Mouse (Mus musculus): ENCODE measurements around the gene Sirt2. TPM values are rescaled to one million over a fixed set of nuclear protein-coding genes. Genes with fewer than 3 reads are reported as not detected.

The Sirt2 gene
- polyA plus RNA-seq, 1 experiment from 2014 or later: 76.6 TPM

DNA sequence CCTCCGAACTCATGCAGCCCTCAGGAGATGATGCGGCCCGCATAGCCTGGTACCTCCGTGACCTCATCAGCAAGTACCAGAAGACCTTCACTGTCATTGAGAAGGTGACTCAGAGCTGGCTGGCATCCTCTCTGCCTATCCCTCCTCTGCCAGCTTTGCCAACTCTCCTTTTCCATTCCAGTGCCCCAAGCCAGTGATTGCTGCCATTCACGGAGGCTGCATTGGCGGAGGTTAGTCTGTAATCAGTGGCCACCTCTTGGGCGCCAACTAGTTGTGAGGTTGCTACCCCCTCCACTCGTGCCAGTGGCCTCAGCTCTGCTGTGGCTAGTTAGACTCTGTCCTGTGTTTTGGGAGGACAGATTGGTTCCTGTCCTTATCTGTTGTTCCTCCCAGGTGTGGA lies 63.3 kb downstream of the Sirt2 start:
- no peak for ATAC-seq (ENCODE audit: insufficient number of reproducible peaks, insufficient read depth, low FRiP score, low TSS enrichment, low read depth)
- Histone ChIP-seq H3K4me3 (no peak overlapping the region), H3K27me3 (no peaks in the 10 kb centered on the region), H3K36me3 (peaks cover 40% of the 10 kb centered on the region), H3K27ac (no peak overlapping the region), H3K9me3 (no peaks in the 10 kb centered on the region), H3K4me1 (peaks cover 9% of the 10 kb centered on the region), H3K9ac (no peak overlapping the region), H3K4me2 (no peak overlapping the region)
- WGBS: 95% methylated on average over 8 of the region's 8 CpGs

DNA sequence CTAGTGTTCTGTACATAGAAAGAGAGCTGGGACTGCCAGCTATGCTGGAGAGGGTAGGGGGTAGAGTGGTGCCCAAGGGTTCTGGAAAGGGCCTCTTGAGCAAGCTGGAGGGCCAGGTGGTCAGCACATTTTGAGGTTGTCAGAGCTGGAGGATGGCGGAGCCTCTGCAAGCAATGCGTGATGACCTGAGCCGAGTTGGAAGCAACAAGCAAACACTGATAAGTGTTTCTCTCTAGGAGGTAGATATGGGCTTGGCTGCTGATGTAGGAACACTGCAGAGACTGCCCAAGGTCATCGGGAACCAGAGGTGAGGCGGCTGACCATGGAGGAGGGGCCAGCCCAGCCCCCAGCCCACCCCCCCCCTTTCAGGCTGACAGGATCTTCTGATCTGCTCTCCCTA lies 64.4 kb downstream of the Sirt2 start:
- peaks cover 4% of the 10 kb centered on the region for H3K4me1 ChIP-seq
- no peaks in the 10 kb centered on the region for H3K27me3 ChIP-seq
- no peak overlapping the region for H3K27ac ChIP-seq
- ATAC-seq (ENCODE audit: insufficient number of reproducible peaks, insufficient read depth, low FRiP score, low TSS enrichment, low read depth): no peak
- no peak overlapping the region for H3K9ac ChIP-seq
- H3K4me3 ChIP-seq: no peak overlapping the region
- H3K36me3 ChIP-seq: peaks cover 40% of the 10 kb centered on the region
- no peaks in the 10 kb centered on the region for H3K9me3 ChIP-seq
- WGBS: 93% methylated on average over 5 of the region's 5 CpGs
- no peak overlapping the region for H3K4me2 ChIP-seq

DNA sequence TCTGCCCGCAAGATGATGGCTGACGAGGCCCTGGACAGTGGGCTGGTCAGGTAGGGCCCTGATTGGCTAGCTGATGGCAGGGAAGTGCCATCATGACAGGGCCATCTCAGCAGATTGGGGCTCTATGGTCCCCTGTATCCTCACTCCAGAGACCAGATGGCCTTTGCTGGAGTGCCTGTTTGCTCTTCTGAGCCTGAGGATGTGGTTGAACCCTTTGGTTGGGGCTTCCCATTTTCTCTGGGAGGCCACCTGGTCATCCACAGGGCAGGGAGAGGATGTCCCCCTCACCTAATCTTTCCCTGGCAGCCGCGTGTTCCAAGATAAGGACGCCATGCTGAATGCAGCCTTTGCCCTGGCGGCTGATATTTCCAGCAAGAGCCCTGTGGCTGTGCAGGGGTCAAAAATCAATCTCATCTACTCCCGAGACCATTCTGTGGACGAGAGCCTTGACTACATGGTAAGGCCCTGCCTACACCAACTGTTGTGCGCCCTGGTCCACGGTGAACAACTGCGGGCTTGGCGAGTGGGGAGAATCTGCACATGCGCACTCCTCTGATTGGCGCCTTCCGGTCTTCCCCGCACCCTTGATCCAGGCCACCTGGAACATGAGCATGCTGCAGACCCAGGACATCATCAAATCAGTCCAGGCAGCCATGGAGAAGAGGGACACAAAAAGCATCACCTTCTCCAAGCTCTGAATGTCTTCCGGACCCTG lies 65.0 kb downstream of the Sirt2 start:
- Histone ChIP-seq H3K9me3 (no peaks in the 10 kb centered on the region), H3K27me3 (no peaks in the 10 kb centered on the region), H3K4me2 (no peak overlapping the region), H3K4me3 (no peak overlapping the region), H3K9ac (no peak overlapping the region), H3K36me3 (peaks cover 37% of the 10 kb centered on the region), H3K4me1 (no peaks in the 10 kb centered on the region), H3K27ac (no peak overlapping the region)
- no peak for ATAC-seq (ENCODE audit: insufficient number of reproducible peaks, insufficient read depth, low FRiP score, low TSS enrichment, low read depth)
- 93% methylated on average over 17 of the region's 17 CpGs for WGBS

DNA sequence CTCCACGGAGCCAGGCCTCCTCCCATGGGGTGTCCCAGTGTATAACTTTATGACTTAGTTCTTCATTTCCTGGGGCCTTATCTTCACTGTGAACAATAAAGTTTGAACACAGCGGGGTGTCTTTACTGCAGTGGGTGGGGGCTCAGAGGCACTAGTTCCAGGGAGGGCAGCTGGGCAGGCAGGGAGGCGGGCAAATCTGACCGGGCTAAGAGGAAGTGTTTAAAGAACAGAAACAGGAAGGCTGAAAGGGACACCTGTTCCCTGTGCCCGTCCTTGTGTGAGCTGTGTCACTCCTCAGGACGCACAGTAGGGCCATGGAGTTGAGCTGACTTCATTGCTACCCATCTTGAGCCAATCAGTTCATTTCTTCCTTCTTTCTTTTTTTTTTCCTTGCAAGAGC lies 65.6 kb downstream of the Sirt2 start:
- Histone ChIP-seq H3K4me3 (no peak overlapping the region), H3K4me2 (no peak overlapping the region), H3K9me3 (no peaks in the 10 kb centered on the region), H3K36me3 (peaks cover 37% of the 10 kb centered on the region), H3K27me3 (no peaks in the 10 kb centered on the region), H3K4me1 (no peaks in the 10 kb centered on the region), H3K9ac (no peak overlapping the region), H3K27ac (no peak overlapping the region)
- WGBS: 71% methylated on average over 6 of the region's 6 CpGs
- no peak for ATAC-seq (ENCODE audit: insufficient number of reproducible peaks, insufficient read depth, low FRiP score, low TSS enrichment, low read depth)

DNA sequence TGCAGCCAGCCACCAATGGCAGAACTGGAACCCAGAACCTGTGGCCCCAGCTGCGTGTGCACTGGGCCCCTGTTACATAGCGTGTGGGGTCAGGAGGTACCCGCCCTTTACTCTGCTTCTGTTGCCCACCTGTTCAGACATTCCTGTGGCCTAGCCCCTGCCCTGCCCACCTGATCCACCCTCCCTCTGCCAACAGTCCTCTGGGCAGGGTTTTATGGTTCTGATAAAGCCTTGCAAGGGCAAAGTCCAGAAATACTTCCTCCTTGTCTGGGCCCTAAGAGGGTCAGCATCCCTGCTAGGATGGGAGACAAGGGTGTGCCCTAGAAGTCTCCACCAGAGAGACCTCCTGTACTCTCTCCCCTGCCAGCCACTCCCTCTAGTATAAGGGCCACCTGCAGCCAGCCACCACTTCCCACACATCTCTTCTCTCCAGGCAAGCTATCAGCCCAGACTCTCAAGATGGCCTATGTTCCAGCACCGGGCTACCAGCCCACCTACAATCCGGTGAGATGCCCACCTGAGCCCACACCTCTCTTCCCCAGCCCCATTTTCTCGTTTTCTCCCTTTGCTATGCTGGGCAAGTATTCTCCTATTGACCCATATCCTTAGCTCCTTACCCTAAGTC lies 67.3 kb downstream of the Sirt2 start, which contains the start of gene Lgals4:
Gene Lgals4 (plus strand): TSS at position 132 of the 625 bp plus-strand sequence.
- Histone ChIP-seq H3K27ac (no peak within 1 kb of the TSS), H3K4me2 (no peak within 1 kb of the TSS), H3K9me3 (no peaks in the 10 kb centered on the region), H3K4me3 (no peak within 1 kb of the TSS), H3K9ac (no peak within 1 kb of the TSS), H3K27me3 (no peaks in the 10 kb centered on the region), H3K4me1 (no peaks in the 10 kb centered on the region), H3K36me3 (peaks cover 34% of the 10 kb centered on the region)
- whole genome bisulfite sequencing: 85% methylated on average over 6 of the region's 6 CpGs
- no peak for ATAC-seq (ENCODE audit: insufficient number of reproducible peaks, insufficient read depth, low FRiP score, low TSS enrichment, low read depth)

DNA sequence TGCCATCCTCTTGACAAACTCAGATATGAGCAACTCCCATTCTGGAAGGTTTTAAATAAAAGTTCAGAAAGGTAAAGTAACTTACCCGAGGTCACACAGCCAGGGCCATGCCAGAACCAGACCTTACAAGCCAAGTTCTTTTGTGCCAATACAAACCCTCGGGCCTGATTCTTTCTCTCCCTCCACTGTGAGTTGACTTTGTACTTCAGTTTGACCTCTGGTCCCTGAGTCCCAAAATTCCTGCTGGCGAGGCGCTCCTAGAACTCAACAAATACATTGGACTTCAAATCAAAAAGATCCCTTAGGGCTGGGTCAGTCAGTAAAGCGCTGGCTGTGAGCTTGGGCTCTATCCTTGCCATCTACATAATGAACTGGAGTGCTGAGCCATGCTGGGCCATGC lies 70.4 kb downstream of the Sirt2 start:
- no peak overlapping the region for H3K9ac ChIP-seq
- no peak overlapping the region for H3K27ac ChIP-seq
- 79% methylated on average over 5 of the region's 5 CpGs for WGBS
- no peak for ATAC-seq (ENCODE audit: insufficient number of reproducible peaks, insufficient read depth, low FRiP score, low TSS enrichment, low read depth)
- H3K27me3 ChIP-seq: no peaks in the 10 kb centered on the region
- no peaks in the 10 kb centered on the region for H3K9me3 ChIP-seq
- no peaks in the 10 kb centered on the region for H3K4me1 ChIP-seq
- H3K4me3 ChIP-seq: no peak overlapping the region
- H3K36me3 ChIP-seq: peaks cover 6% of the 10 kb centered on the region
- H3K4me2 ChIP-seq: no peak overlapping the region

Other genes starting within 250 kb of the Sirt2 start
- gene Ifnl3, start 243.9 kb upstream of the Sirt2 start, polyA plus RNA-seq (2015; fragmentation: Nextera tagmentation; extraction: Ambion mirVana): not detected in 2 replicates
- not detected in 2 replicates for gene Sycn, start 225.8 kb upstream of the Sirt2 start, polyA plus RNA-seq (2015; fragmentation: Nextera tagmentation; extraction: Ambion mirVana)
- 0.18 TPM in 1 of 2 replicates, not detected in the other for gene Nccrp1, start 219.5 kb upstream of the Sirt2 start, polyA plus RNA-seq (2015; fragmentation: Nextera tagmentation; extraction: Ambion mirVana)
- 32.8 and 33.3 TPM in 2 replicates for gene Samd4b, start 168.6 kb upstream of the Sirt2 start, polyA plus RNA-seq (2015; fragmentation: Nextera tagmentation; extraction: Ambion mirVana)
- gene Pak4, start 168.6 kb upstream of the Sirt2 start, polyA plus RNA-seq (2015; fragmentation: Nextera tagmentation; extraction: Ambion mirVana): 35.8 and 36.0 TPM in 2 replicates
- gene Acp7, start 135.4 kb upstream of the Sirt2 start, polyA plus RNA-seq (2015; fragmentation: Nextera tagmentation; extraction: Ambion mirVana): 0.23 TPM in 1 of 2 replicates, not detected in the other
- 7.7 and 8.3 TPM in 2 replicates for gene Fbxo27, start 73.9 kb upstream of the Sirt2 start, polyA plus RNA-seq (2015; fragmentation: Nextera tagmentation; extraction: Ambion mirVana)
- 18.1 and 21.6 TPM in 2 replicates for gene Fbxo17, start 49.9 kb upstream of the Sirt2 start, polyA plus RNA-seq (2015; fragmentation: Nextera tagmentation; extraction: Ambion mirVana)
- gene Mrps12, start 24.9 kb upstream of the Sirt2 start, polyA plus RNA-seq (2015; fragmentation: Nextera tagmentation; extraction: Ambion mirVana): 127 and 132 TPM in 2 replicates
- gene Sars2, start 24.7 kb upstream of the Sirt2 start, polyA plus RNA-seq (2015; fragmentation: Nextera tagmentation; extraction: Ambion mirVana): 27.3 and 30.8 TPM in 2 replicates
- gene Ccer2, start 10.6 kb upstream of the Sirt2 start, polyA plus RNA-seq (2015; fragmentation: Nextera tagmentation; extraction: Ambion mirVana): 0.89 and 2.1 TPM in 2 replicates
- gene Nfkbib, start 777 bp downstream of the Sirt2 start, polyA plus RNA-seq (2015; fragmentation: Nextera tagmentation; extraction: Ambion mirVana): 38.8 and 40.5 TPM in 2 replicates
- 2.6 and 4.1 TPM in 2 replicates for gene Rinl, start 22.2 kb downstream of the Sirt2 start, polyA plus RNA-seq (2015; fragmentation: Nextera tagmentation; extraction: Ambion mirVana)
- gene Hnrnpl, start 41.8 kb downstream of the Sirt2 start, polyA plus RNA-seq (2015; fragmentation: Nextera tagmentation; extraction: Ambion mirVana): 301 and 303 TPM in 2 replicates
- gene Ech1, start 58.5 kb downstream of the Sirt2 start, polyA plus RNA-seq (2015; fragmentation: Nextera tagmentation; extraction: Ambion mirVana): 153 TPM in 2 replicates
- gene Lgals4, start 67.1 kb downstream of the Sirt2 start, polyA plus RNA-seq (2015; fragmentation: Nextera tagmentation; extraction: Ambion mirVana): 8.7 and 15.3 TPM in 2 replicates
- gene Lgals7, start 97.1 kb downstream of the Sirt2 start, polyA plus RNA-seq (2015; fragmentation: Nextera tagmentation; extraction: Ambion mirVana): 25.5 and 29.4 TPM in 2 replicates
- gene Capn12, start 114.7 kb downstream of the Sirt2 start, polyA plus RNA-seq (2015; fragmentation: Nextera tagmentation; extraction: Ambion mirVana): 0.69 and 1.2 TPM in 2 replicates
- gene Actn4, start 195.6 kb downstream of the Sirt2 start, polyA plus RNA-seq (2015; fragmentation: Nextera tagmentation; extraction: Ambion mirVana): 232 and 258 TPM in 2 replicates
- 453 and 455 TPM in 2 replicates for gene Eif3k, start 215.1 kb downstream of the Sirt2 start, polyA plus RNA-seq (2015; fragmentation: Nextera tagmentation; extraction: Ambion mirVana)
- 7.7 and 9.9 TPM in 2 replicates for gene Map4k1, start 215.3 kb downstream of the Sirt2 start, polyA plus RNA-seq (2015; fragmentation: Nextera tagmentation; extraction: Ambion mirVana)